Mouse (Mus musculus): ENCODE results near the gene Ggt5.

- TF ChIP-seq POLR2A (IDR thresholded peaks at IDR 0.05; ENCODE audit: extremely low read depth, insufficient read depth, low read length) (no peak), CTCF (IDR thresholded peaks at IDR 0.05; ENCODE audit: extremely low read depth, insufficient read depth, low read length) (no peak)
These were observed 18.1 kb downstream of the Ggt5 start for GRCm38 (mm10) chr10:75607253-75607652.

All from cortical plate, adult 2 months (tissue).